Mouse (Mus musculus): ENCODE data around the gene Ubap1l. TPM values are rescaled to one million over a fixed set of nuclear protein-coding genes. Genes with fewer than 3 reads are reported as not detected.

Ubap1l gene
- total RNA-seq, 4 experiments from 2014 or later = 4.0 to 5.0 (median 4.7) TPM

- DNase-seq (ENCODE audit: low spot score in 2 of 2) = no peak
These were observed 48.0 kb downstream of the Ubap1l start for GRCm38 (mm10) chr9:65408871-65409295.

GRCm38 (mm10) chr9:65410378-65410777 lies 49.5 kb downstream of the Ubap1l start:
- DNase-seq (ENCODE audit: low spot score in 2 of 2) = no peak

DNA sequence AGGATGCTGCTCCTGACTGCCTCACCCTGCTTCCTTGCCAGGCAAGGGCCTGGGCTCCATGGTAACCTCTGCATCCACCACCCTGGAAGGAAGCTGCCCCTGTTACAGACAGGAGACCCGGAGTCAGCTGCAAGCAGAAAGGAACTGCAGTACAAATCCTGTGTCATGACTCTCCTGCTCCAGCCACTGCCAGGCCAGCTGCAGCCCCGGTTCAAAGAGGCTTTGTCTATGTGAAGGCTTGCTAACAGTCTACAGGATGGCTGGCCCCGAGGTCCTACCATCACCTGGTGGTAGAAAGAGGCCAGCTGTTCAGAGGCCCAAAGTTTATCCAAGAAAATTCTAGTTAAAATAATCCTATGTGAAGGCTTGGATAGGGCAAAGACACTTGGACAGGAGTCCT lies 50.5 kb downstream of the Ubap1l start:
- no peak for DNase-seq (ENCODE audit: low spot score in 2 of 2)

DNA sequence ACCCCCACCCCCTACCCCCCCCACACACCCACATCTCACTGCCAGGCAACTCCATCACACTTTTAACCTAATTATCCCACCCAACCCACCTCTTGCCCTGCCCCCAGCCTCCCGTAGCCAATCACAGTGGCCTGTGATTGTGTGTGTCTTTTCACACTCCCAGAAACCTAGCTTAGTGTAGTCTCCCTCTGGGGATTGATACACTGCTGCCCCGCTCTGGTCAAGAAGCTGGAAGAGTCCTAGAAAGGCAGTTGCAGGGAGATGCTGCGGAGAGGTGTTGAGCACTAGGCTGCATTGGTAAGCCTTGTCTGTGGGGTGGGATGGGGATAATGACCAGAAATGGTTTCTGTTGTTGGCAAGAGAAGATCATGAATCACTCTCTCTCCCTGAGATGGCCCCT lies 56.9 kb downstream of the Ubap1l start:
- DNase-seq (ENCODE audit: low spot score in 2 of 2) = no peak

DNA sequence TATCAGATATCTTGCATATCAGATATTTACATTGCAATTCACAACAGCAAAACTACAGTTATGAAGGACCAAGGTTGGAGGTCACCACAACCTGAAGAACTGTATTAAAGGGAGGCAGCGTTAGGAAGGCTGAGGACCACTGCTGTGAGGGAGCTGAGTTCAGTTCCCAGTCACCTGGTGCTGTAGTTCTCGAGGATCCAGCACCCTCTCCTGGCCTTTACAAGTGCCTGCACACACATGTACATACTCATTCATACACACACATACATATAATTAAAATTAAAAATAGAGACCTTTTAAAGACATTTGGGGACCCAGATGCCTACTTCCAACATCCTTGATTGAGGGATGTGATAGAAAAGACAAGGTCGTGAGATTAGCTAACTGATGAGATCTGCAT lies 58.8 kb downstream of the Ubap1l start:
- DNase-seq (ENCODE audit: low spot score in 2 of 2) = no peak

GRCm38 (mm10) chr9:65422760-65423501 lies 62.1 kb downstream of the Ubap1l start, which contains the start of gene Slc51b:
Gene Slc51b, minus strand, starts transcription at chr9:65422955.
- no peak for DNase-seq (ENCODE audit: low spot score in 2 of 2)

DNA sequence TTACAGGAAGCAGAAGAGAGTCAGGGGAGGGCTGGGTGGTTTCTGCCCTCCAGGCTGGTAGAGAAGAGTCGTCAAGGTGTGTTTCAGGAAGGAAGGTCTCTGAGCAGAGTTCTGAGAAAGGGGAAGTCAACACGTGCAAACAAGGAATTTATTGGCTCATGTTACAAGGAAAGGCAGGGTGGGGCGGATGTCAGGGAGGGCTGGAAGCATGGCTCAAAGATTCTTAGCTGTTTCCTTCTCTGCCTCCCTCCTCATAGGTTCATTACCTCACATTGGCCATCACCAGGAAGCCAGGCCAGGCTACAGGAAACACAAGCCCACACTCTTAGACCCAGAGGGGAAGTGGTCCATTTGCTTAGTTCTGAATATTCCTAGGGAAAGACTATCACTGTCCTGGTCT lies 63.6 kb downstream of the Ubap1l start:
- no peak for DNase-seq (ENCODE audit: low spot score in 2 of 2)

- no peak for DNase-seq (ENCODE audit: low spot score in 2 of 2)
These were observed 66.7 kb downstream of the Ubap1l start for GRCm38 (mm10) chr9:65427511-65427910.

DNA sequence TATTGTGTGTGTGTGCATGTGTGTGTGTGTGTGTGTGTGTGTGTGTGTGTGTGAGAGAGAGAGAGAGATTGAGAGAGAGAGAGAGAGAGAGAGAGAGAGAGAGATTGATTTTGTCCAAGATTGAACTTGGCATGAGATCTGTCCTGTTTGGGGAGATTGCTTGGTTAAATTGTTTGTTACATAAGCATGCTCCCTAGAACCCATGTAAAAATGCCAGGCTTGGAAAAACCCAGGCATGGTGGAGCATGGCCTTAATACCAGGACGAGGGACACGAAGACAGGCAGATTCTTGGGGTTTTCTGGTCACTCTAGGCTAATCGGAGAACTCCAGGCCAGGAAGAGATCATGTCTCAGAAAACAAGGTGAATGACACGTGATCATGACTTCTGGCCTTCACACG lies 67.2 kb downstream of the Ubap1l start:
- no peak for DNase-seq (ENCODE audit: low spot score in 2 of 2)

Other genes with a start within 250 kb of the Ubap1l start
- gene Igdcc3, start 219.9 kb upstream of the Ubap1l start, total RNA-seq (2022) = 1 to 10 TPM; 1.2 to 2.1 (median 1.2) TPM
- 1 to 10 TPM; 3.4 to 4.8 (median 4.0) TPM for gene Parp16, start 165.7 kb upstream of the Ubap1l start, total RNA-seq (2022)
- under 1 TPM in 3 of 4 experiments, not detected in 1; 0.13 to 0.23 (median 0.19) TPM for gene Cilp, start 95.9 kb upstream of the Ubap1l start, total RNA-seq (2022)
- gene Clpx, start 66.8 kb upstream of the Ubap1l start, total RNA-seq (2022) = 10 to 100 TPM; 28.4 to 30.9 (median 28.9) TPM
- gene Pdcd7, start 14.9 kb upstream of the Ubap1l start, total RNA-seq (2022) = 10 to 100 TPM; 27.3 to 31.1 (median 27.9) TPM
- under 1 TPM in 3 of 4 experiments, not detected in 1; 0.11 to 0.32 (median 0.12) TPM for gene Kbtbd13, start 30.6 kb downstream of the Ubap1l start, total RNA-seq (2022)
- 1 to 10 TPM; 2.1 to 3.4 (median 3.2) TPM for gene Rasl12, start 37.5 kb downstream of the Ubap1l start, total RNA-seq (2022)
- not detected for gene Slc51b, start 61.9 kb downstream of the Ubap1l start, total RNA-seq (2022)
- 10 to 100 TPM; 16.4 to 20.5 (median 16.9) TPM for gene Mtfmt, start 74.7 kb downstream of the Ubap1l start, total RNA-seq (2022)
- 10 to 100 TPM; 33.6 to 43.7 (median 41.2) TPM for gene Spg21, start 99.9 kb downstream of the Ubap1l start, total RNA-seq (2022)
- 1 to 10 TPM; 3.8 to 6.4 (median 4.8) TPM for gene Ankdd1a, start 159.2 kb downstream of the Ubap1l start, total RNA-seq (2022)
- 10 to 100 TPM; 16.3 to 24.5 (median 18.9) TPM for gene Plekho2, start 219.0 kb downstream of the Ubap1l start, total RNA-seq (2022)
- gene Pif1, start 226.1 kb downstream of the Ubap1l start, total RNA-seq (2022) = under 1 TPM; 0.18 to 0.63 (median 0.26) TPM